Mouse (Mus musculus): ENCODE measurements around the gene Ndel1. TPM values are rescaled to one million over a fixed set of nuclear protein-coding genes. Genes with fewer than 3 reads are reported as not detected.

Ndel1 gene
- polyA plus RNA-seq, 1 experiment from 2014 or later: 70.6 TPM

GRCm38 (mm10) chr11:68785813-68786212, 85.8 kb downstream of the Ndel1 start:
- H3K27ac ChIP-seq (ENCODE audit: low read depth, low read length): no peak overlapping the region
- 92% methylated on average over 8 of the region's 8 CpGs for WGBS
- no peak for ATAC-seq (ENCODE audit: low FRiP score, low TSS enrichment)

DNA sequence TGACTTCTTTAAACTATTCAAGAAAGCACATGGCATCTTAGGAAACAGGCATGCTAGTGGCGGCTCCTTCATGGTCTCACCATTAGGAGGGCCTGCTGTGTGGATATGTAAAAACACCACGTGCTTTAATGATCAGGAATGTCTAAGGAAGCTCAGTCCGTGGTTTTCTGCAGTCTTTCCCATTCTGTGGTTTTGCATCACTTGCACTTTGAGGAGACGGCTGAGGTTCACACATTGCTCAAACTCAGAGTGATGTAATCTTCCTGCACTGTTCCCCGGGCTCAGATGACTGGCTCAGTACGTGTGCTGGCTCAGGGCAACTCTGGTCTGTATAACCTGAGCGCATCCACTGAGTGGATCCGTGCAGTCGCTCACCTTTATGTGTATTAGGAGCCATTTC, 89.3 kb downstream of the Ndel1 start:
- no peak for ATAC-seq (ENCODE audit: low FRiP score, low TSS enrichment)
- H3K9ac ChIP-seq (ENCODE audit: low read depth, low read length): no peak overlapping the region
- no peaks in the 10 kb centered on the region for H3K4me1 ChIP-seq (ENCODE audit: control insufficient read depth, insufficient read depth, low read length)
- H3K36me3 ChIP-seq (ENCODE audit: control insufficient read depth, insufficient read depth, low read length): peaks cover 94% of the 10 kb centered on the region
- no peak overlapping the region for H3K27ac ChIP-seq (ENCODE audit: low read depth, low read length)
- H3K9me3 ChIP-seq (ENCODE audit: control insufficient read depth, low read length): no peaks in the 10 kb centered on the region
- H3K27me3 ChIP-seq (ENCODE audit: control insufficient read depth, insufficient read depth, low read length): no peaks in the 10 kb centered on the region
- 89% methylated on average over 9 of the region's 9 CpGs for WGBS
- H3K4me3 ChIP-seq (ENCODE audit: low read length): no peak overlapping the region
- no peak overlapping the region for H3K4me2 ChIP-seq (replicated peaks; ENCODE audit: low read depth, low read length)

More at GRCm38 (mm10) chr11:68785813-68786212, 85.8 kb downstream of the Ndel1 start:
- Histone ChIP-seq H3K27me3 (ENCODE audit: control insufficient read depth, insufficient read depth, low read length) (no peaks in the 10 kb centered on the region), H3K4me2 (replicated peaks; ENCODE audit: low read depth, low read length) (no peak overlapping the region), H3K36me3 (ENCODE audit: control insufficient read depth, insufficient read depth, low read length) (peaks cover 99% of the 10 kb centered on the region), H3K9ac (ENCODE audit: low read depth, low read length) (no peak overlapping the region), H3K4me3 (ENCODE audit: low read length) (no peak overlapping the region), H3K9me3 (ENCODE audit: control insufficient read depth, low read length) (no peaks in the 10 kb centered on the region), H3K4me1 (ENCODE audit: control insufficient read depth, insufficient read depth, low read length) (no peaks in the 10 kb centered on the region)

- Histone ChIP-seq H3K9me3 (ENCODE audit: control insufficient read depth, low read length) (no peaks in the 10 kb centered on the region), H3K4me3 (ENCODE audit: low read length) (no peak overlapping the region), H3K4me2 (replicated peaks; ENCODE audit: low read depth, low read length) (no peak overlapping the region), H3K27me3 (ENCODE audit: control insufficient read depth, insufficient read depth, low read length) (no peaks in the 10 kb centered on the region), H3K36me3 (ENCODE audit: control insufficient read depth, insufficient read depth, low read length) (peaks cover 93% of the 10 kb centered on the region), H3K27ac (ENCODE audit: low read depth, low read length) (no peak overlapping the region), H3K4me1 (ENCODE audit: control insufficient read depth, insufficient read depth, low read length) (no peaks in the 10 kb centered on the region), H3K9ac (ENCODE audit: low read depth, low read length) (no peak overlapping the region)
- ATAC-seq (ENCODE audit: low FRiP score, low TSS enrichment): no peak
- WGBS: 89% methylated on average over 14 of the region's 14 CpGs
Observed at GRCm38 (mm10) chr11:68780466-68781114, 91.1 kb downstream of the Ndel1 start.

DNA sequence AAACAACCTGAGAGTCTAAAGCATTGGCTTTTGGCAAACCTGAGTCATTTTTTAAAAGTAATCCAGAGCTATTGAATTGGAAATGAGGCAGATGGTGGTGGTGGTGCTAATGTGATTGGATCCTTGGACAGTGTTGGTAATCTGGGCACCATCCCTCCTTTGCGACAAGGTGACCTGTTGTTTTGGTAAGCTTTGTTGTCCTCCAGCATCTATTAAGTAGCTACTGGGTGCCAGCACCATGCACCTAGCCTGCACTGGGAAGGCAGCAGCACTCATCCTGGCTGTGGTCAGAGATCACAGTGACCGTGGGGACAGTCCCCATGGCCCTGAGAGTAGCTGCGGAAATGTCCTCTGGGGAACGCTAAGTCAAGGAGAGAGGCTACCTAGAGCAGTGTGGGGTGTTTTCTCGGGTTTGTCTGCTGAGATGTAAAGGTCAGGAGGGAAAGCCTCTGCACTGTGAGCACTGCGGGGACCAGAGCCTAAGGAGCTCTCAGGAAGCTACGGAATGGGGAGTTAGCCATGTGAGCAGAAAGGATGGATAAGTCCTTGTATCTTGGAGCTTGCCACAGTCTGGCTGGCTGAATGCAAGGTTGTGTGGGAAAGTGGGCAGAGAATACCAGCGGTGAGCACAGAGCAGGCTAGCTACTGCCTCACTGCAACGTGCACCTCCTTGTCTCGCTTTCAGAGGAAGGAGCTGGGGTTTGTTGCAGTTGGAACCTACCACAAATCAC, 91.8 kb downstream of the Ndel1 start:
- Histone ChIP-seq H3K4me2 (replicated peaks; ENCODE audit: low read depth, low read length) (no peak overlapping the region), H3K9ac (ENCODE audit: low read depth, low read length) (no peak overlapping the region), H3K4me3 (ENCODE audit: low read length) (no peak overlapping the region), H3K9me3 (ENCODE audit: control insufficient read depth, low read length) (no peaks in the 10 kb centered on the region), H3K36me3 (ENCODE audit: control insufficient read depth, insufficient read depth, low read length) (peaks cover 93% of the 10 kb centered on the region), H3K27me3 (ENCODE audit: control insufficient read depth, insufficient read depth, low read length) (no peaks in the 10 kb centered on the region), H3K27ac (ENCODE audit: low read depth, low read length) (no peak overlapping the region), H3K4me1 (ENCODE audit: control insufficient read depth, insufficient read depth, low read length) (no peaks in the 10 kb centered on the region)
- ATAC-seq (ENCODE audit: low FRiP score, low TSS enrichment): no peak
- WGBS: 86% methylated on average over 10 of the region's 10 CpGs

DNA sequence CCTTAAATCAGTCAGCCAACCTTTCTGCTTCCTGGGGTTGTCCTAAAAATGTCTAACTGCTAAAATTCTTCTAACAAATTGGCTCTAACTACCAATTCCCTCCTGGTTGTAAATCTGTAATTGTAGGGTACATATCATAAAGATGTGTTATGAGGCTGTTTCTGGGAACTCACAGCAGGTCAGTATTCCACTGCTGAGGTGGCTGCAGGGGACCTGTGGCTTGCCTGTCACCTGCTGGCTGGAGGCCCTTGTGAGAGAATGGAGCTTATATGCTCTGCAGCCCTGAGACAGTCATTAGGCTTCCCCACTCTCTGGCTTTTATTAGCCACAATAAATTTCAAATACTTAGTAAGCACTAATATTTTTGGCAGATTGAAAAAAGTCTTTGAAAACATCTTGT, 92.8 kb downstream of the Ndel1 start:
- no peak for ATAC-seq (ENCODE audit: low FRiP score, low TSS enrichment)
- H3K9me3 ChIP-seq (ENCODE audit: control insufficient read depth, low read length): no peaks in the 10 kb centered on the region
- peaks cover 91% of the 10 kb centered on the region for H3K36me3 ChIP-seq (ENCODE audit: control insufficient read depth, insufficient read depth, low read length)
- H3K4me3 ChIP-seq (ENCODE audit: low read length): no peak overlapping the region
- no peak overlapping the region for H3K27ac ChIP-seq (ENCODE audit: low read depth, low read length)
- no peaks in the 10 kb centered on the region for H3K4me1 ChIP-seq (ENCODE audit: control insufficient read depth, insufficient read depth, low read length)
- H3K27me3 ChIP-seq (ENCODE audit: control insufficient read depth, insufficient read depth, low read length): no peaks in the 10 kb centered on the region
- no peak overlapping the region for H3K9ac ChIP-seq (ENCODE audit: low read depth, low read length)
- H3K4me2 ChIP-seq (replicated peaks; ENCODE audit: low read depth, low read length): no peak overlapping the region

- no peak overlapping the region for H3K4me3 ChIP-seq (ENCODE audit: low read length)
- no peaks in the 10 kb centered on the region for H3K4me1 ChIP-seq (ENCODE audit: control insufficient read depth, insufficient read depth, low read length)
- no peaks in the 10 kb centered on the region for H3K27me3 ChIP-seq (ENCODE audit: control insufficient read depth, insufficient read depth, low read length)
- no peak overlapping the region for H3K27ac ChIP-seq (ENCODE audit: low read depth, low read length)
- no peaks in the 10 kb centered on the region for H3K9me3 ChIP-seq (ENCODE audit: control insufficient read depth, low read length)
- peaks cover 91% of the 10 kb centered on the region for H3K36me3 ChIP-seq (ENCODE audit: control insufficient read depth, insufficient read depth, low read length)
- 79% methylated on average over 11 of the region's 11 CpGs for WGBS
- no peak overlapping the region for H3K4me2 ChIP-seq (replicated peaks; ENCODE audit: low read depth, low read length)
- ATAC-seq (ENCODE audit: low FRiP score, low TSS enrichment): no peak
- H3K9ac ChIP-seq (ENCODE audit: low read depth, low read length): no peak overlapping the region
Observed at GRCm38 (mm10) chr11:68777933-68778332, 93.7 kb downstream of the Ndel1 start.

DNA sequence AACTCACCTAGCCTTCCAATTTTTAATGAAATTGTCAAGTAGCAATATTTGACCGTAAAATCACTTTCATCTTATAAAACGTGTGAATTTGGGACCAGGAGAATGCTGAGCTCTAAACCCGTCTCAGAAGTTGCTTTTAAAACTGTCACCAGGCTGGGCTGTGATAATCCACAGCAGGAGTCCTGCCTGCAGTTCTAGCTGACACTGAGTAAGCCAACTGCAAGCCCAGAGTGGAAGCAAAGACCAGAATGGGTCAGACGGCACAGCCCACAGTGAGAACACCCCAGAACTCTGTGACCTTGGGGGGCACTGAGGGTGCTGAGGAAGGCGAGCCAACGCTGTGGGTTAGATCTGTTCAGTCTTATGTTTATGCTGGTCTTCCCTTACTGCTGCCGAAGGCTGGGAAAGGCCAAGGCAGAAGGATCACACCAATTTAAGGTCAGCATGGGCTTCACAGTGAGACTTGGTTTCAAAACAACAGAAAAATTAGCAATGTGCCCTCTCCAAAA, 95.5 kb downstream of the Ndel1 start:
- H3K27ac ChIP-seq (ENCODE audit: low read depth, low read length): no peak overlapping the region
- no peak overlapping the region for H3K4me3 ChIP-seq (ENCODE audit: low read length)
- H3K9me3 ChIP-seq (ENCODE audit: control insufficient read depth, low read length): no peaks in the 10 kb centered on the region
- no peak overlapping the region for H3K9ac ChIP-seq (ENCODE audit: low read depth, low read length)
- 90% methylated on average over 7 of the region's 7 CpGs for WGBS
- no peaks in the 10 kb centered on the region for H3K27me3 ChIP-seq (ENCODE audit: control insufficient read depth, insufficient read depth, low read length)
- peaks cover 91% of the 10 kb centered on the region for H3K36me3 ChIP-seq (ENCODE audit: control insufficient read depth, insufficient read depth, low read length)
- no peak overlapping the region for H3K4me2 ChIP-seq (replicated peaks; ENCODE audit: low read depth, low read length)
- ATAC-seq (ENCODE audit: low FRiP score, low TSS enrichment): no peak
- H3K4me1 ChIP-seq (ENCODE audit: control insufficient read depth, insufficient read depth, low read length): no peaks in the 10 kb centered on the region

Other genes starting within 250 kb of the Ndel1 start
- gene Myh10, start 180.3 kb downstream of the Ndel1 start, polyA plus RNA-seq (2014; fragmentation: Nextera tagmentation; extraction: Ambion mirVana): 115 and 145 TPM in 2 replicates
- gene Rnf222, start 16.7 kb upstream of the Ndel1 start, polyA plus RNA-seq (2014; fragmentation: Nextera tagmentation; extraction: Ambion mirVana): 0.05 and 0.06 TPM in 2 replicates
- 1,184 and 1,677 TPM in 2 replicates for gene Rpl26, start 29.7 kb upstream of the Ndel1 start, polyA plus RNA-seq (2014; fragmentation: Nextera tagmentation; extraction: Ambion mirVana)
- not detected in 2 replicates for gene Odf4, start 55.2 kb upstream of the Ndel1 start, polyA plus RNA-seq (2014; fragmentation: Nextera tagmentation; extraction: Ambion mirVana)
- gene Arhgef15, start 85.6 kb upstream of the Ndel1 start, polyA plus RNA-seq (2014; fragmentation: Nextera tagmentation; extraction: Ambion mirVana): 10.2 and 15.9 TPM in 2 replicates
- 3.4 and 4.5 TPM in 2 replicates for gene Slc25a35, start 96.3 kb upstream of the Ndel1 start, polyA plus RNA-seq (2014; fragmentation: Nextera tagmentation; extraction: Ambion mirVana)
- gene Rangrf, start 103.3 kb upstream of the Ndel1 start, polyA plus RNA-seq (2014; fragmentation: Nextera tagmentation; extraction: Ambion mirVana): 68.7 and 95.2 TPM in 2 replicates
- gene Pfas, start 136.6 kb upstream of the Ndel1 start, polyA plus RNA-seq (2014; fragmentation: Nextera tagmentation; extraction: Ambion mirVana): 33.7 and 47.7 TPM in 2 replicates
- 44.2 and 62.3 TPM in 2 replicates for gene Ctc1, start 144.1 kb upstream of the Ndel1 start, polyA plus RNA-seq (2014; fragmentation: Nextera tagmentation; extraction: Ambion mirVana)
- 145 and 155 TPM in 2 replicates for gene Aurkb, start 173.8 kb upstream of the Ndel1 start, polyA plus RNA-seq (2014; fragmentation: Nextera tagmentation; extraction: Ambion mirVana)
- 6.6 and 7.5 TPM in 2 replicates for gene Borcs6, start 187.9 kb upstream of the Ndel1 start, polyA plus RNA-seq (2014; fragmentation: Nextera tagmentation; extraction: Ambion mirVana)
- 62.2 and 73.8 TPM in 2 replicates for gene Tmem107, start 198.9 kb upstream of the Ndel1 start, polyA plus RNA-seq (2014; fragmentation: Nextera tagmentation; extraction: Ambion mirVana)
- 57.5 and 86.5 TPM in 2 replicates for gene Vamp2, start 216.6 kb upstream of the Ndel1 start, polyA plus RNA-seq (2014; fragmentation: Nextera tagmentation; extraction: Ambion mirVana)
- 6.1 and 8.9 TPM in 2 replicates for gene Per1, start 223.4 kb upstream of the Ndel1 start, polyA plus RNA-seq (2014; fragmentation: Nextera tagmentation; extraction: Ambion mirVana)
- 0.23 and 0.41 TPM in 2 replicates for gene Hes7, start 248.5 kb upstream of the Ndel1 start, polyA plus RNA-seq (2014; fragmentation: Nextera tagmentation; extraction: Ambion mirVana)